Mouse (Mus musculus): Measurements from ENCODE around the gene Ccdc57. TPM values are rescaled to one million over a fixed set of nuclear protein-coding genes. Genes with fewer than 3 reads are reported as not detected.
A peak's percentile ranks its signal among the peaks of the same experiment; 100 is the strongest.

Ccdc57 gene
- polyA plus RNA-seq, 1 experiment from 2014 or later: 1.1 TPM

- no peak for ATAC-seq (ENCODE audit: low FRiP score, low TSS enrichment)
- Histone ChIP-seq H3K9me3 (ENCODE audit: control insufficient read depth, low read length) (no peaks in the 10 kb centered on the region), H3K27me3 (ENCODE audit: control insufficient read depth, insufficient read depth, low read length) (no peaks in the 10 kb centered on the region), H3K27ac (replicated peaks) (no peak overlapping the region), H3K9ac (ENCODE audit: low read length) (no peak overlapping the region), H3K4me3 (ENCODE audit: low read depth, low read length) (no peak overlapping the region), H3K4me2 (replicated peaks; ENCODE audit: low read depth) (no peak overlapping the region), H3K4me1 (replicated peaks; ENCODE audit: control insufficient read depth, insufficient read depth) (no peaks in the 10 kb centered on the region), H3K36me3 (ENCODE audit: control insufficient read depth, insufficient read depth, low read length) (peaks cover 42% of the 10 kb centered on the region)
- WGBS: 86% methylated on average over 13 of the region's 13 CpGs
- no peak for DNase-seq (ENCODE audit: low spot score)
- no peak for TF ChIP-seq EP300 (optimal IDR thresholded peaks at IDR 0.05)
- no peak for TF ChIP-seq CTCF (IDR thresholded peaks at IDR 0.05; ENCODE audit: low read depth)
These were observed 29.5 kb upstream of the Ccdc57 start for GRCm38 (mm10) chr11:120962050-120962771.

GRCm38 (mm10) chr11:120961594-120961993, 28.9 kb upstream of the Ccdc57 start:
- peaks cover 38% of the 10 kb centered on the region for H3K36me3 ChIP-seq (ENCODE audit: control insufficient read depth, insufficient read depth, low read length)
- no peaks in the 10 kb centered on the region for H3K9me3 ChIP-seq (ENCODE audit: control insufficient read depth, low read length)
- DNase-seq (ENCODE audit: low spot score): no peak
- no peak for ATAC-seq (ENCODE audit: low FRiP score, low TSS enrichment)
- H3K9ac ChIP-seq (ENCODE audit: low read length): no peak overlapping the region
- no peak overlapping the region for H3K4me3 ChIP-seq (ENCODE audit: low read depth, low read length)
- 69% methylated on average over 7 of the region's 7 CpGs for WGBS
- no peak overlapping the region for H3K27ac ChIP-seq (replicated peaks)
- H3K4me2 ChIP-seq (replicated peaks; ENCODE audit: low read depth): no peak overlapping the region
- H3K4me1 ChIP-seq (replicated peaks; ENCODE audit: control insufficient read depth, insufficient read depth): no peaks in the 10 kb centered on the region
- H3K27me3 ChIP-seq (ENCODE audit: control insufficient read depth, insufficient read depth, low read length): no peaks in the 10 kb centered on the region
- TF ChIP-seq CTCF (IDR thresholded peaks at IDR 0.05; ENCODE audit: low read depth) (no peak), EP300 (optimal IDR thresholded peaks at IDR 0.05) (no peak)

- no peaks in the 10 kb centered on the region for H3K4me1 ChIP-seq (replicated peaks; ENCODE audit: control insufficient read depth, insufficient read depth)
- H3K9me3 ChIP-seq (ENCODE audit: control insufficient read depth, low read length): no peaks in the 10 kb centered on the region
- TF ChIP-seq EP300 (optimal IDR thresholded peaks at IDR 0.05): no peak
- TF ChIP-seq CTCF (IDR thresholded peaks at IDR 0.05; ENCODE audit: low read depth): no peak
- no peak overlapping the region for H3K4me3 ChIP-seq (ENCODE audit: low read depth, low read length)
- peaks cover 25% of the 10 kb centered on the region for H3K36me3 ChIP-seq (ENCODE audit: control insufficient read depth, insufficient read depth, low read length)
- no peaks in the 10 kb centered on the region for H3K27me3 ChIP-seq (ENCODE audit: control insufficient read depth, insufficient read depth, low read length)
- H3K27ac ChIP-seq (replicated peaks): no peak overlapping the region
- no peak overlapping the region for H3K9ac ChIP-seq (ENCODE audit: low read length)
- 63% methylated on average over 1 of the region's 1 CpGs for WGBS
- H3K4me2 ChIP-seq (replicated peaks; ENCODE audit: low read depth): no peak overlapping the region
- no peak for ATAC-seq (ENCODE audit: low FRiP score, low TSS enrichment)
- no peak for DNase-seq (ENCODE audit: low spot score)
These were observed 27.6 kb upstream of the Ccdc57 start for GRCm38 (mm10) chr11:120960248-120960647.

- Histone ChIP-seq H3K9me3 (ENCODE audit: control insufficient read depth, low read length) (no peaks in the 10 kb centered on the region), H3K27ac (replicated peaks) (no peak overlapping the region), H3K4me3 (ENCODE audit: low read depth, low read length) (no peak overlapping the region), H3K4me2 (replicated peaks; ENCODE audit: low read depth) (no peak overlapping the region), H3K36me3 (ENCODE audit: control insufficient read depth, insufficient read depth, low read length) (peaks cover 22% of the 10 kb centered on the region), H3K27me3 (ENCODE audit: control insufficient read depth, insufficient read depth, low read length) (no peaks in the 10 kb centered on the region), H3K4me1 (replicated peaks; ENCODE audit: control insufficient read depth, insufficient read depth) (no peaks in the 10 kb centered on the region), H3K9ac (ENCODE audit: low read length) (no peak overlapping the region)
- no peak for ATAC-seq (ENCODE audit: low FRiP score, low TSS enrichment)
- TF ChIP-seq EP300 (optimal IDR thresholded peaks at IDR 0.05): no peak
- TF ChIP-seq CTCF (IDR thresholded peaks at IDR 0.05; ENCODE audit: low read depth): no peak
- 78% methylated on average over 3 of the region's 3 CpGs for WGBS
- DNase-seq (ENCODE audit: low spot score): no peak
These were observed 26.9 kb upstream of the Ccdc57 start for GRCm38 (mm10) chr11:120959564-120959963.

GRCm38 (mm10) chr11:120959066-120959465, 26.4 kb upstream of the Ccdc57 start:
- WGBS: 84% methylated on average over 18 of the region's 18 CpGs
- Histone ChIP-seq H3K9ac (ENCODE audit: low read length) (no peak overlapping the region), H3K36me3 (ENCODE audit: control insufficient read depth, insufficient read depth, low read length) (peaks cover 19% of the 10 kb centered on the region), H3K27ac (replicated peaks) (no peak overlapping the region), H3K4me2 (replicated peaks; ENCODE audit: low read depth) (no peak overlapping the region), H3K27me3 (ENCODE audit: control insufficient read depth, insufficient read depth, low read length) (no peaks in the 10 kb centered on the region), H3K4me3 (ENCODE audit: low read depth, low read length) (no peak overlapping the region), H3K4me1 (replicated peaks; ENCODE audit: control insufficient read depth, insufficient read depth) (no peaks in the 10 kb centered on the region), H3K9me3 (ENCODE audit: control insufficient read depth, low read length) (no peaks in the 10 kb centered on the region)
- TF ChIP-seq CTCF (IDR thresholded peaks at IDR 0.05; ENCODE audit: low read depth) (no peak), EP300 (optimal IDR thresholded peaks at IDR 0.05) (no peak)
- ATAC-seq (ENCODE audit: low FRiP score, low TSS enrichment): no peak
- no peak for DNase-seq (ENCODE audit: low spot score)

- no peak for ATAC-seq (ENCODE audit: low FRiP score, low TSS enrichment)
- WGBS: 60% methylated on average over 15 of the region's 15 CpGs
- Histone ChIP-seq H3K27me3 (ENCODE audit: control insufficient read depth, insufficient read depth, low read length) (no peaks in the 10 kb centered on the region), H3K36me3 (ENCODE audit: control insufficient read depth, insufficient read depth, low read length) (peaks cover 8% of the 10 kb centered on the region), H3K4me2 (replicated peaks; ENCODE audit: low read depth) (no peak overlapping the region), H3K9ac (ENCODE audit: low read length) (no peak overlapping the region), H3K4me3 (ENCODE audit: low read depth, low read length) (no peak overlapping the region), H3K4me1 (replicated peaks; ENCODE audit: control insufficient read depth, insufficient read depth) (no peaks in the 10 kb centered on the region), H3K9me3 (ENCODE audit: control insufficient read depth, low read length) (no peaks in the 10 kb centered on the region), H3K27ac (replicated peaks) (0 out of 2 replicates have a peak overlapping the region, but pooled peaks have one; percentile 36)
- peak; percentile 17 for DNase-seq (ENCODE audit: low spot score)
- TF ChIP-seq CTCF (IDR thresholded peaks at IDR 0.05; ENCODE audit: low read depth) (no peak), EP300 (optimal IDR thresholded peaks at IDR 0.05) (no peak)
These were observed 25.1 kb upstream of the Ccdc57 start for GRCm38 (mm10) chr11:120957731-120958257.

Measured in stomach, postnatal 0 days (tissue).